Mouse (Mus musculus) cerebellum, postnatal 14 days (tissue): ENCODE results near the gene Nfib.

Source experiments
- DNase-seq, 2 experiments: peaks; one replicate each; pipeline ENCODE4 v3.0.0; 2021; ENCODE audit warnings: mixed read lengths in 2 of 2

Gene Nfib

GRCm38 (mm10) chr4:82411965-82412364 lies 293.6 kb downstream of the Nfib start:
- no peak for DNase-seq

GRCm38 (mm10) chr4:82408463-82409404 lies 296.8 kb downstream of the Nfib start:
- DNase-seq = peak; percentile 43 to 46

GRCm38 (mm10) chr4:82406511-82406910 lies 299.0 kb downstream of the Nfib start:
- DNase-seq = no peak

DNA sequence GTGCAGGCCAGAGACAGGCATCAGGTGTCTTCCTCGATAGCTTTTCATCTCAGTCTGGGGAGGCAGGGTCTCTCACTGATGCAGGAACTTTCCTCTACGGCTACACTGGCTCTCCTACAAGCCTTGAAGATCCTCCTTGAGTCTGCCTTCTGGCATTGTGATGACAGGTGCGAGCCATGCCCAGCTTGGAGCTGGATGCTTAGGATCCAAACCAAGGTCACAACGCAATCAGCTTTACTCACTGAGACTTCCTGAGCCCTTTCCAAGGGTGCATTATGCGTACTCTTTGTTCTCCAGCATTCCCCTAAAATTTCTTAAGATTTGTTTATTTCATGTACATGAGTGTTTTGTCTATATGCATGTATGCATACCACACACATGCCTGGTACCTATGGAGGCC lies 299.8 kb downstream of the Nfib start:
- peak in 1 of 2 experiments; percentile 47 for DNase-seq

DNA sequence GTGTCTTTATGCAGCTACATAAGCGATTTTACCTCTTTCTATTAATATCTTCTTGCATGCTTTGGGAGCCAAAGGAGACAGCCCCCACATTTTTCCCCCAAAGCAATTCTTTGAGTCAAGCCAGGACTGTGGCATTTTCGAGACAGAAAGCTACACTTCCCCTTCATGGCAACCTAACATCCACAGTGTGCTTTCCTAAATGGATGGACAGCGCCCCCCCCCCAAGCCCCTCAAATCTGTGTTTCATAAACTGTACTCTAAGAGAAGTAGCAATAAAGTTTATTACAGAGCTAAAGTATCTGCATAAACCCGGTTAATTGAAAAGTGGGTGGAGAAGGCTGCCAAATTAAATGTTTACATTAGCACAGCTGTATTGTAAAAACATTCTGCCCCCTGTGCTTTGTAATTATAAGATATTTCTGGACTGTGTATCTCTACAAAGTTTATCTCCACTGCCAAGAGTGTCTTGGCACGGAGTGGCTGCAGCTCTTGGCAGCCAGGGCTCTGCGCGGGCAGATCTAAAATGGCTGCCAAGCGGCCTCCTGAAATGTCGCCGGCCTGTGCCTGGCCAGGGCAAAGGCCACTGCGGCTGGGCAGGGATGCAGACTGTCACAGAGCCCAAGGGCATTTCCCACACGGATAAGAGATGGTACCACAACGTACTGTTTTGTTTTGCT lies 301.4 kb downstream of the Nfib start:
- DNase-seq = peak; percentile 84 to 93

DNA sequence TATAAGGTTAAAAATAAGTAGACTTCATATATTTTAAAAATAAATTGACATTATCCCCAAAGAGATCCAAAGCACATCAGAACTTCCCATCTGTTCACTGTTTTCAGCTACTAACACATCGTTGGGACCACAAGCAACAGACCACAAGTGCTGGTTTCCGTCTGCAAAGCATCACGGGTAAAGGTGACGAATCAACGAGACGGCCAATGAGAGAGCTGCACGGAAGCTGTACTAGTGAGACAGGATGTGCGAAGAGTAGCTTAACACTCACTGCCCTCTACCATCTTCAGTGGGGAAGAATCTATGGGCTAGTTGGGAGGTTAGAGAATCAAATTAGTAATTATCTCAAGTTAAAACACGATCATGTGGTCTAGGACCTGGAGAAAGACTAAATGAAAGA lies 302.9 kb downstream of the Nfib start:
- DNase-seq = no peak

GRCm38 (mm10) chr4:82401450-82402061 lies 304.0 kb downstream of the Nfib start:
- DNase-seq = no peak

- peak in 1 of 2 experiments; percentile 46 for DNase-seq
These were observed 305.0 kb downstream of the Nfib start for GRCm38 (mm10) chr4:82400536-82400935.

GRCm38 (mm10) chr4:82399406-82400380 lies 305.9 kb downstream of the Nfib start:
- peak; percentile 91 to 95 for DNase-seq

- no peak for DNase-seq
These were observed 307.3 kb downstream of the Nfib start for GRCm38 (mm10) chr4:82398282-82398681.

GRCm38 (mm10) chr4:82396805-82397204 lies 308.7 kb downstream of the Nfib start:
- DNase-seq = no peak

- DNase-seq = peak; percentile 46 to 48
These were observed 309.5 kb downstream of the Nfib start for GRCm38 (mm10) chr4:82396003-82396402.

DNA sequence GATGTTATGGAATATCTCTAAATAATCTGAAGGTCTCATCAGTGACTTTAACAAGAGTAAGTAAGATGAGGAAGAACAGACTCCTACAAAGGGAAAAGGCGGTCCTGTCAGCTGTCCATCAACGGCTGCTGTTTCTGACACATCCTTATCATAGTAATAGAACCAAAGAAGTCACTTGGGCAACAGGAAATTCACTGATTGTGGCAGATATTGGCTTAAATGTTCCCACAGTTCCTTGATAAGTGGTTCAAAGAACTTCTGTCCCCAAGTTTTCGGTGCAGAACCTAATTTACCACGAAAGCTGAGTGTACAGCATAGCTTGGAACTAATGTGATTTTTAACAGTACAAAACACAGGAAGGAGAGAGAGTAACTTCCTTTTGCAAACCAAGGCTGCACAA lies 311.2 kb downstream of the Nfib start:
- DNase-seq = no peak

- no peak for DNase-seq
These were observed 312.5 kb downstream of the Nfib start for GRCm38 (mm10) chr4:82393021-82393420.

DNA sequence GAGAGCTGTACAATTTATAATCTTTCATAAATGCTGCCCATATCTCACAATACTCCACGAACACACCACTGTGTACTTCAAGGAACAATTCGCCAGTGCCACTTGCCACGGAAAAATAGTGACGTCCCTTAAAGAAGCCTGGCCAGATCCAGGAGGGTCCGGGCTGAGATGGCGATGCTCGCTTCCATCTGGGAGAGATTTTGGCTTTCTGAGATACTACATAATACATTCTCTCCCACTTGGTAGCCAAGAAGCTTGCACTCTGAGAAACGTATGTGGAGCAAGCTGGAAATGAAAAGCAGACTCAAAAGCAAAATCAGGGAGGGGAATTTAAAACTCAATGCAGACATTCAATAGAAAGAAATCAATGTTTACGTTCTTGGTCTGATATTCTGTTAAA lies 313.1 kb downstream of the Nfib start:
- DNase-seq = no peak

DNA sequence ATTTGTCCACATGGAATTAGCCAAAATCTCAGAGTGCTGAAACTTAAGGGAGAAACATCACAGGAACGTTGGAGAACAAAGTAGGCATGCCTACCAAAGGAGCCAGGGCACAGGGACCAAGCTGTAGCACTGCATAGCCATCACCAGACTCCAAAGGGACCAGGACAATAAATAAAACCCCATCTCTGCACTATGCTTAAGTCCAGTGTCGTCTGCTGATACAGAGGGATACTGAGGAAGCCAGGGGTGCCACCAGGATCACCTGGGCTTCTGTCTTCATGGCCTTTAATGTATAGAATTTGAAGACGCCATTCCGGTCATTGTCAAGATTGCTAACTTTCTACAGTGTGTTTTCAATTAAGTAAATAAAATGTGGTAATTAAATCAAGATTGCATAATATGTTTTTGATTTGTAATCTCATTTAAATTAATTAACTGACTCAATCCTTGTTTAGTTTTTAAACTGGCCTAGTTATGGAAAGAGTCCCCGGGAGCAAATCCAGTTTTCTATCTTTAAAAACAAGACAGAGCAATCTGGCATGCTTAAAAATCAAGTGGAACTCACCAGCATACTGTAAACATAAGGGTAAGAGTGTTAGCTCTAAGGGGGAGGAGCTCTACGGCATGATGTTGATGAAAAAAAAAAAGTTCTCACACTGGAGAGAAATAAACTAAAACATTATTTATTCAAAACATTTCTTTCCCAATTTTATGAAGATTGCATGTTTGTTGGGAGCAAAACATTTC lies 313.7 kb downstream of the Nfib start:
- no peak for DNase-seq

DNA sequence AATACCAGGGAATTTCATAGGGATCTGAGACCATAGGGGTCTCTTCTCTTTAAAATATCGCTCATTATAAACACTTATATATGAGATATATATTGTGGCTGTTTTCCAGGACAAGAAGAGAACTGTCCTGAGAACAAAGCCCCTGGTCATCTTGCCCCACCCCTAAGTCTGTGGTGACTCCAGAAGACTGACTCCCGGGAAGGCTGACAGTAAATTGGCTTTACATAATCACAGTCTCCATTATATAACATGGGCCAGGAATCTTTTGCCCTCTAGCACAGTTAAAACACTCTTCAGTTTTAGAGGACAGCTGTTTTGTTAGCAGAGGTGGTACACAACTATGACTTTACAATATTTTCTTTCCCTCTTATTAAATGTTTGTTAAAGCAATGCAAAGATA lies 315.0 kb downstream of the Nfib start:
- DNase-seq = no peak

- DNase-seq = no peak
These were observed 315.7 kb downstream of the Nfib start for GRCm38 (mm10) chr4:82389876-82390275.

DNA sequence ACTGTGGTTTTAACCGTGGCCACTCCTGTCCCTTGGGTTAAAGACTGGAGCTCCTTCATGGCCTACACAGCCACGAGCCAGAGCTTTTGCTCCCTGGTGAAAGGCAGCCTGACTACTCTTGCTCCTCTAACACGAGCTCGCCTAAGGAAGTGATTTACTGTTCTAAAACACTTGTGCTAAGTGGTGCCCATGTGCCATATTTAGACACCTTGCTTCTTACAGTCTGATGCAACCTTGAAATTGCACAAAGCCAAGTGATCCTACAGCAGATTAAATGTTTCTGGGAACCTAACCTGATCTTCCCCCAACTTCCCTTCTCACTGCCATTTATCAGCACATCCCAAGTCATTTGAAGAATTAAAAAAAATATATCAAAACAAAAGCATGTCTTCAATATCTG lies 317.9 kb downstream of the Nfib start:
- no peak for DNase-seq

DNA sequence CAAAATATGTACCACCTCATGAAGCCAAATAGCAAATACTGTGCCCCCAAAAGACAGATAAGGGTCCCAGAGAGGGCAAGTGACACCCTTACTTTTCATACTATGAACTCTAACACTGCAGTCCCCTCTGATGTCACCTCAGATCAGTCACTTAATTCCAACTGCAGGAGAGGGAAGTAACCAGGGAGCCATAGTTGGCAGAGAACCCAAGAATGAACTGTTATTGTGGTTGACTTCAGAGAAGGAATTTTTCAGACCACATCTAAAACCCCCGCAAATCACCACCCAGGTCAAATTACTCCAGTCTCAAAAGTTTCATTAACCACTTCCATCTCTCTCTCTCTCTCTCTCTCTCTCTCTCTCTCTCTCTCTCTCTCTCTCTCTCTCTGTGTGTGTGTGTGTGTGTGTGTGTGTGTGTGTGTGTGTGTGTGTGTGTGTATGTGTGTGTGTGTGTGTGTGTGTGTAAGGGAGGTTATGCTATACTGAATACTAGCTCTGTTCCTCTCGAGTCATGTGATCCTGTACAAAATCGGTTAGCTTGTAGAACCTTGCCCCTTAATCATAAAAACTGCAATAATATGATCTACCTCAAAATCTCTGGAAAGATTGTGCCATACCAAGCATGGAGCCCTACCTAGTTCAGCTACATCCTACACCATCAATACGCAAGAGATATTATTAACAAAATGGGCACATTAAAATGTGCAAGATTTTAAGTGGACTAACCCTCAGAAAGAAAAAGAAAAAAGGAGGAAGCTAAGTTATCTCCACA lies 319.1 kb downstream of the Nfib start:
- DNase-seq = no peak

GRCm38 (mm10) chr4:82385638-82386037 lies 319.9 kb downstream of the Nfib start:
- no peak for DNase-seq
